Mouse (Mus musculus): ENCODE results near the gene Pgbd1. TPM values are rescaled to one million over a fixed set of nuclear protein-coding genes. Genes with fewer than 3 reads are reported as not detected.
"Not testable (repeated sequence)": the region's sequence is repeated elsewhere in the genome, so short reads cannot be mapped to it uniquely, and the experiment has no call there.

Pgbd1 gene
- 4.0 and 5.1 TPM in 2 replicates for polyA plus RNA-seq (2015; fragmentation: Nextera tagmentation; extraction: Ambion mirVana)

- Histone ChIP-seq H3K4me1 (peaks cover 16% of the 10 kb centered on the region), H3K4me2 (peak within 1 kb of the TSS; percentile 81), H3K4me3 (peak within 1 kb of the TSS; percentile 50), H3K36me3 (replicated peaks) (peaks cover 22% of the 10 kb centered on the region; the same call in 1 of the 2 replicates), H3K27me3 (replicated peaks) (no peaks in the 10 kb centered on the region), H3K9ac (peak within 1 kb of the TSS; percentile 51), H3K9me3 (no peaks in the 10 kb centered on the region), H3K27ac (peak within 1 kb of the TSS; percentile 75)
- ATAC-seq (replicated peaks) = peak; percentile 98
- WGBS = under 1% methylated on average over 32 of the region's 32 CpGs
Observed at GRCm38 (mm10) chr13:21440503-21441206, at the start of gene Pgbd1. TSS of gene Pgbd1 (minus strand) at chr13:21441058.

GRCm38 (mm10) chr13:21486881-21487280 is 46.0 kb upstream of the Pgbd1 start:
- ATAC-seq (replicated peaks) = no peak
- Histone ChIP-seq H3K36me3 (replicated peaks) (peaks cover 29% of the 10 kb centered on the region), H3K4me2 (no peak overlapping the region), H3K9me3 (no peaks in the 10 kb centered on the region; the same call in 1 of the 2 replicates), H3K9ac (no peak overlapping the region), H3K27me3 (replicated peaks) (no peaks in the 10 kb centered on the region), H3K4me3 (no peak overlapping the region), H3K4me1 (no peaks in the 10 kb centered on the region), H3K27ac (no peak overlapping the region)
- whole genome bisulfite sequencing = 96% methylated on average over 1 of the region's 1 CpGs

DNA sequence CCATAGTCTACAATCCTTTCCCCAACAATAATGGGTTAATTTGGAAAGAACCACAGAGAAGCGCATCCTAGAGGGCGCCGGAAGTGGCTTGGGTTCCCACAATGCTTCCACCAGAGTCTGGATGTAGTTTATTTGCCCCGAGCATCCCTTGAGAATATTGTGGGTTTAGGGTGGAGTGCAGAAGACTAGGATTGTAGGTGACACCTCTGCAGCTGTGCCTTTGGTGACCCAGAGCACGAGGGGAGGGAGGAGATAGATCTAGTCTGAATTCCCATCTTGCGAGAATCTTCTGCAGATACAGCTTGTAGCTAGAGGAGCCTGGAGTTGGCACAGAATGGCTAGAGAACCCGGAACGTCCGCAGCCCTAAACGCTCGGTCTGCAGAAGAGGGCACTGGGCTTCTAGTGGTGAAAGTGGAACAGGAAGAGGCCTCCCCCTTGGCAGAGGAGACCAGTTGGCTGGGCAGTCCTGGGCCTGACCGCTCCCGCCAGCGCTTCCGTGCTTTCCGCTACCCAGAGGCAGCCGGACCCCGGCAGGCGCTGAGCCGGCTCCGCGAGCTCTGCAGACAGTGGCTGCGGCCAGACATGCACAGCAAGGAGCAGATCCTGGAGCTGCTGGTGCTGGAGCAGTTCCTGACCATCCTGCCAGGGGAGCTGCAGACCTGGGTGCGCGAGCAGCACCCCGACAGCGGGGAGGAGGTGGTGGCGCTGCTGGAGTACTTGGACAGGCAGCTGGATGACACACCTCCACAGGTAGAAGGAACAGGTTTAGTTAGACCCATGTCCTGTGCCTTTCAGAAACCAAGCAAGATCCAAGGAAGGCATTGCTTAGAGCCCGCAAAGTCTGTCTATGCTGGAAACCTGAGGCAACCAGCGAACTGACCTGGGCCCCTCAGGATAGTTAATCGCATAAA is 38.2 kb upstream of the Pgbd1 start, which contains the start of the genes Zkscan4 and Gm10065:
Zkscan4 (plus strand) TSS at position 149 of the 912 bp plus-strand sequence.
Gm10065 (minus strand) TSS at position 683 of the 912 bp plus-strand sequence.
- Histone ChIP-seq H3K4me3 (peak within 1 kb of the TSS; percentile 71), H3K4me2 (peak within 1 kb of the TSS; percentile 61), H3K9ac (peak within 1 kb of the TSS; percentile 69), H3K27ac (peak within 1 kb of the TSS; percentile 86), H3K4me1 (peaks cover 16% of the 10 kb centered on the region)
- H3K27me3 ChIP-seq (replicated peaks); H3K9me3 ChIP-seq; H3K36me3 ChIP-seq (replicated peaks): not testable (repeated sequence)
- WGBS = 2% methylated on average over 29 of the region's 31 CpGs
- peak; percentile 93 for ATAC-seq (replicated peaks)

GRCm38 (mm10) chr13:21472427-21472826 is 31.6 kb upstream of the Pgbd1 start:
- no peak for ATAC-seq (replicated peaks)
- peaks cover under 1% of the 10 kb centered on the region for H3K27me3 ChIP-seq (replicated peaks)
- H3K9ac ChIP-seq = no peak overlapping the region
- no peak overlapping the region for H3K4me2 ChIP-seq
- no peaks in the 10 kb centered on the region; the same call in 1 of the 2 replicates for H3K36me3 ChIP-seq (replicated peaks)
- H3K4me3 ChIP-seq = no peak overlapping the region
- H3K27ac ChIP-seq = no peak overlapping the region
- 26% methylated on average over 4 of the region's 4 CpGs for WGBS
- no peaks in the 10 kb centered on the region for H3K9me3 ChIP-seq
- peaks cover 8% of the 10 kb centered on the region; the same call in 1 of the 2 replicates for H3K4me1 ChIP-seq

GRCm38 (mm10) chr13:21469097-21469496 is 28.2 kb upstream of the Pgbd1 start:
- H3K27me3 ChIP-seq (replicated peaks) = peaks cover 11% of the 10 kb centered on the region
- no peak overlapping the region for H3K9ac ChIP-seq
- ATAC-seq (replicated peaks) = no peak
- H3K4me1 ChIP-seq = peaks cover 10% of the 10 kb centered on the region; the same call in 1 of the 2 replicates
- no peaks in the 10 kb centered on the region; the same call in 1 of the 2 replicates for H3K36me3 ChIP-seq (replicated peaks)
- H3K9me3 ChIP-seq = no peaks in the 10 kb centered on the region
- WGBS = 16% methylated on average over 9 of the region's 9 CpGs
- peak overlapping the region; percentile 70 for H3K4me2 ChIP-seq
- H3K4me3 ChIP-seq = 0 out of 2 replicates have a peak overlapping the region, but pooled peaks have one; percentile 54
- H3K27ac ChIP-seq = no peak overlapping the region

- Histone ChIP-seq H3K27ac (peak within 1 kb of the TSS; percentile 77), H3K9ac (peak within 1 kb of the TSS; percentile 69), H3K9me3 (no peaks in the 10 kb centered on the region), H3K4me3 (peak within 1 kb of the TSS; percentile 54), H3K27me3 (replicated peaks) (peaks cover 11% of the 10 kb centered on the region), H3K4me2 (peak within 1 kb of the TSS; percentile 70), H3K4me1 (peaks cover 10% of the 10 kb centered on the region; the same call in 1 of the 2 replicates), H3K36me3 (replicated peaks) (no peaks in the 10 kb centered on the region; the same call in 1 of the 2 replicates)
- under 1% methylated on average over 53 of the region's 54 CpGs for WGBS
- ATAC-seq (replicated peaks) = peak; percentile 100
Observed at GRCm38 (mm10) chr13:21468061-21469019, 27.5 kb upstream of the Pgbd1 start, which contains the start of gene Nkapl. TSS of gene Nkapl (minus strand) at chr13:21468509.

DNA sequence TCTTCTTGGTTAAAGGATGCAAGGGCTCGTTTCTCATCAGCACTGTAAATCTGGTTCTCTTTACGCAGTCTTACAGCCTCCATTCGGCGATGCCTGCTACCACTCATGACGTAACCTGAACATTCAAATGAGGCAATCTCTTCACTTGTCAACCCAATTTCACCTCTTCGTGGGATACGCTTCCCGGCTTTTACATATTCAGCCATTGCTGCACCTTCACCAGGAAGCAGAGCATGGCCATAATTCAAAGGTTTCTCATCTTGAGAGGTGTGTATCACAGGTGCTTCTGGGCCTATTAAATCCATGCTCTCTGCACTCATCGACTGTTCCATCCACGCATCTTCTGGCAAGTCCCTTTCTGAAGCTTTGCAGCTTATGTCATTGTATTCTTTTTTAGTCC is 26.5 kb upstream of the Pgbd1 start:
- H3K9ac ChIP-seq = no peak overlapping the region
- H3K4me1 ChIP-seq = peaks cover 10% of the 10 kb centered on the region; the same call in 1 of the 2 replicates
- no peaks in the 10 kb centered on the region for H3K9me3 ChIP-seq
- WGBS = 85% methylated on average over 10 of the region's 10 CpGs
- H3K4me2 ChIP-seq = peak overlapping the region; percentile 70; the same call in 1 of the 2 replicates
- H3K27me3 ChIP-seq (replicated peaks) = peaks cover 11% of the 10 kb centered on the region
- H3K27ac ChIP-seq = no peak overlapping the region
- peak overlapping the region; percentile 54; the same call in 1 of the 2 replicates for H3K4me3 ChIP-seq
- H3K36me3 ChIP-seq (replicated peaks) = no peaks in the 10 kb centered on the region; the same call in 1 of the 2 replicates
- no peak for ATAC-seq (replicated peaks)

GRCm38 (mm10) chr13:21462516-21462915 is 21.7 kb upstream of the Pgbd1 start:
- not testable (repeated sequence) for H3K9me3 ChIP-seq; H3K4me3 ChIP-seq; ATAC-seq (replicated peaks); H3K4me1 ChIP-seq; H3K36me3 ChIP-seq (replicated peaks); H3K9ac ChIP-seq; H3K27ac ChIP-seq; H3K4me2 ChIP-seq
- H3K27me3 ChIP-seq (replicated peaks) = peaks cover 11% of the 10 kb centered on the region
- WGBS = 50% methylated on average over 9 of the region's 9 CpGs

DNA sequence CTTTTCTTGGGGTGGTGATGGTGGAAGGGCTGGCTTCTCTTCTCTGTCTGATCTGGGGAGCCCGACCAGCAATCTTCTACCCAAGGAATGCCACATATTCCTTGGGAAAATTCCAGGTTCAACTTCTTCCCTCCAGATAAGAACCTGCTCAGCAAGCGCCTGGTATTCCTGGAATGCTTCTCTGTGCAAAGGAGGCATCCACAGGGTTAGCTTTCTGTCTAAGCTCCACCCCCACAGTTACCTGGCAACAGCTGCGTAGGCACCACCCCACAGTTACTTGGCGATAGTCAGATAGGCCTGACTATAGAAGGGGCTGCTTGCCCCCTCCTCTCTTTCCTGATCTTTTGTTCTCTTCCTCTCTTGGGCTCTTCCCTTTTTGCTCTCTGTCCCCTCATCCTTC is 15.5 kb upstream of the Pgbd1 start:
- WGBS = 9% methylated on average over 4 of the region's 4 CpGs
- Histone ChIP-seq H3K9me3 (no peaks in the 10 kb centered on the region), H3K9ac (no peak overlapping the region)

GRCm38 (mm10) chr13:21454133-21454532 is 13.3 kb upstream of the Pgbd1 start:
- peaks cover 14% of the 10 kb centered on the region for H3K4me1 ChIP-seq
- ATAC-seq (replicated peaks) = no peak
- 0 out of 2 replicates have a peak, but pooled peaks cover 12% of the 10 kb centered on the region for H3K27me3 ChIP-seq (replicated peaks)
- H3K9me3 ChIP-seq = no peaks in the 10 kb centered on the region
- no peak overlapping the region for H3K4me2 ChIP-seq
- no peaks in the 10 kb centered on the region for H3K36me3 ChIP-seq (replicated peaks)
- no peak overlapping the region for H3K9ac ChIP-seq
- WGBS = 88% methylated on average over 3 of the region's 3 CpGs
- H3K27ac ChIP-seq = no peak overlapping the region
- H3K4me3 ChIP-seq = peak overlapping the region; percentile 51; the same call in 1 of the 2 replicates

More for the DNA sequence above, 15.5 kb upstream of the Pgbd1 start:
- Histone ChIP-seq H3K4me3 (no peak overlapping the region), H3K4me1 (peaks cover 14% of the 10 kb centered on the region), H3K4me2 (no peak overlapping the region), H3K27me3 (replicated peaks) (0 out of 2 replicates have a peak, but pooled peaks cover 12% of the 10 kb centered on the region), H3K27ac (no peak overlapping the region), H3K36me3 (replicated peaks) (no peaks in the 10 kb centered on the region)
- no peak for ATAC-seq (replicated peaks)

DNA sequence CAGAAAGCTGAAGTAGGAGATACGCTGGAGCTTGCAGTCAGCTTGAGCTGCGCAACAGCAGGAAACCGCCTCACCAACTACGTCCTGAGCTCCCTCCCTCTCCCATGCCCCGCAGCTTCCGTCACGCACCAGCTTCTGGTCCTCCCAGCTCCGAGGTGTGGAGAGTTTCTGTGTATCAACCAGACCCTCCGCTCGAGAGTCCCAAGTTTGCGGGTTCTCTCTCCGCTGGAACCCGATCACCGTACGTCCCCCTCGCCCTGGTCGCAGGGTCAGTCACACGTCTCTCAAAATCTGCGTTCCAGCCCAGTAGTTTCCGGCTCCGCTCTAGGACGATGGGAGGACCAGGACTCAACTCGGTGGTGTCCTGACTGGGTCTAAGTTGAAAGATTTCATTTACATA is 12.6 kb upstream of the Pgbd1 start, which contains the start of gene Zscan26:
Zscan26 (minus strand) TSS at position 282 of the 400 bp plus-strand sequence.
- Histone ChIP-seq H3K36me3 (replicated peaks) (no peaks in the 10 kb centered on the region), H3K4me1 (peaks cover 14% of the 10 kb centered on the region), H3K27ac (peak within 1 kb of the TSS; percentile 70), H3K27me3 (replicated peaks) (0 out of 2 replicates have a peak, but pooled peaks cover 12% of the 10 kb centered on the region), H3K9me3 (no peaks in the 10 kb centered on the region), H3K4me3 (peak within 1 kb of the TSS; percentile 51), H3K4me2 (peak within 1 kb of the TSS; percentile 80), H3K9ac (peak within 1 kb of the TSS; percentile 49)
- ATAC-seq (replicated peaks) = peak; percentile 97
- WGBS = 0% methylated on average over 23 of the region's 23 CpGs

Data from midbrain, embryonic 15.5 days (tissue).